18 mouse cellular contexts compared by ENCODE assay signal in the genomic region with DNA sequence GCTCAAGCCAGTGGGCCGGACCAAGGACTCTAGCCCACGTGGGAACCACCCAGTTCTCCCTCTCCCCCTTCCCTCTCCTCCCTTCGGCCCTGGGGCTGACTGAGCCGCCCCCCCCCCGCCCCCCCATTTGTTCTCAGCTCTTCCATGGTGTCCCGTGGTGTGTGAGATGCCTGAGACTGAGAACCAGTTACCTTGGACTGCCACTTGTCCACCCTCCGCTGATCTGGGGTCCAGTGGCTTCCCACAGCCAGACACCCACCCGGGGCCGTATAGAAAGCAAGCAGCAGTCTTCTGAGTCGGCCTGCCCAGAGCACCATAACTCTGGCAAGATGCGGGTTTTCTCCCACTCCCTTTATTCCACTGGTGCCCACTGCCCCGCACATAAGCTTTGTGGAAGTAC.
DNase-seq lines count a peak whose midpoint lies in the region; ATAC-seq lines count a peak whose summit lies in the region.
"Had no signal": no experiment of that assay in that cellular context is flagged by ENCODE, and none has a peak within 500 bp of the region (broad histone marks: within the 10 kb centered on the region; RNA-seq: fewer than 3 reads in every experiment).

No protein-coding gene starts in this region.

- no peaks in the 10 kb centered on the region for H3K36me3 ChIP-seq in forebrain, embryonic 10.5 days (replicated peaks)
- no peaks in the 10 kb centered on the region for H3K36me3 ChIP-seq in forebrain, embryonic 12.5 days (replicated peaks)
- H3K36me3 ChIP-seq in kidney, embryonic 15.5 days: no peaks in the 10 kb centered on the region
- no peaks in the 10 kb centered on the region for H3K36me3 ChIP-seq in forebrain, embryonic 16.5 days (ENCODE audit: control insufficient read depth, insufficient read depth)
- H3K36me3 ChIP-seq: G1E; heart, embryonic 15.5 days had no signal

- H3K9me3 ChIP-seq in forebrain, embryonic 10.5 days: no peaks in the 10 kb centered on the region
- no peaks in the 10 kb centered on the region for H3K9me3 ChIP-seq in forebrain, embryonic 12.5 days
- H3K9me3 ChIP-seq in kidney, embryonic 15.5 days (replicated peaks): no peaks in the 10 kb centered on the region
- no peaks in the 10 kb centered on the region for H3K9me3 ChIP-seq in forebrain, embryonic 16.5 days (ENCODE audit: control insufficient read depth, low read length)
- H3K9me3 ChIP-seq: G1E; heart, embryonic 15.5 days had no signal

- ATAC-seq in forebrain, embryonic 12.5 days (ENCODE audit: low FRiP score): no peak
- no peak for ATAC-seq in kidney, embryonic 15.5 days (replicated peaks; ENCODE audit: low FRiP score)
- 0 out of 2 replicates have a peak, but pooled peaks have one; percentile 20 for ATAC-seq in forebrain, embryonic 16.5 days
- no peak for ATAC-seq in granulocyte monocyte progenitor cell, adult 5-6 weeks (replicated peaks; ENCODE audit: poor library complexity, severe bottlenecking)
- ATAC-seq: CD4-positive, CD25-positive, alpha-beta regulatory T cell, adult 4 months had no signal

- 0 out of 2 replicates have a peak overlapping the region, but pooled peaks have one; percentile 51 for H3K27ac ChIP-seq in forebrain, embryonic 10.5 days
- no peak overlapping the region for H3K27ac ChIP-seq in forebrain, embryonic 12.5 days
- H3K27ac ChIP-seq in kidney, embryonic 15.5 days: no peak overlapping the region
- H3K27ac ChIP-seq in forebrain, embryonic 16.5 days (ENCODE audit: low read length): no peak overlapping the region
- H3K27ac ChIP-seq: heart, embryonic 15.5 days had no signal

- peaks cover 19% of the 10 kb centered on the region for H3K4me1 ChIP-seq in forebrain, embryonic 10.5 days
- H3K4me1 ChIP-seq in forebrain, embryonic 12.5 days: peaks cover 9% of the 10 kb centered on the region; the same call in 1 of the 2 replicates
- H3K4me1 ChIP-seq in kidney, embryonic 15.5 days: peaks cover 3% of the 10 kb centered on the region; the same call in 1 of the 2 replicates
- no peaks in the 10 kb centered on the region; the same call in 1 of the 2 replicates for H3K4me1 ChIP-seq in forebrain, embryonic 16.5 days (replicated peaks; ENCODE audit: control insufficient read depth, insufficient read depth, low read length)
- H3K4me1 ChIP-seq: heart, embryonic 15.5 days had no signal

- DNase-seq in forebrain, embryonic 10.5 days (ENCODE audit: extremely low spot score, low spot score): no peak
- no peak for DNase-seq in kidney, adult 18-20 months
- peak; percentile 11 for DNase-seq in Muller cell, postnatal 12 days (ENCODE audit: inconsistent ontology term)
- no peak for DNase-seq in cerebellum, postnatal 36 days
- DNase-seq: cerebellum, adult 9-10 months; heart, adult 11 months; kidney, adult 9 months; layer of hippocampus, adult 9-11 months; liver; lung, adult 18-20 months; thymus, postnatal 4 days had no signal

- no peaks in the 10 kb centered on the region for H3K27me3 ChIP-seq in forebrain, embryonic 10.5 days (ENCODE audit: poor library complexity, severe bottlenecking)
- H3K27me3 ChIP-seq in forebrain, embryonic 12.5 days: no peaks in the 10 kb centered on the region
- H3K27me3 ChIP-seq in kidney, embryonic 15.5 days: no peaks in the 10 kb centered on the region
- H3K27me3 ChIP-seq in forebrain, embryonic 16.5 days (replicated peaks; ENCODE audit: control insufficient read depth, insufficient read depth, low read length): no peaks in the 10 kb centered on the region
- H3K27me3 ChIP-seq: heart, embryonic 15.5 days had no signal

- no peak overlapping the region for H3K4me3 ChIP-seq in forebrain, embryonic 10.5 days
- no peak overlapping the region for H3K4me3 ChIP-seq in forebrain, embryonic 12.5 days (replicated peaks)
- no peak overlapping the region for H3K4me3 ChIP-seq in kidney, embryonic 15.5 days (replicated peaks)
- no peak overlapping the region for H3K4me3 ChIP-seq in forebrain, embryonic 16.5 days (replicated peaks; ENCODE audit: low read length)
- H3K4me3 ChIP-seq: heart, embryonic 15.5 days had no signal

- H3K9ac ChIP-seq in forebrain, embryonic 12.5 days: no peak overlapping the region
- no peak overlapping the region for H3K9ac ChIP-seq in kidney, embryonic 15.5 days
- no peak overlapping the region for H3K9ac ChIP-seq in forebrain, embryonic 16.5 days (replicated peaks; ENCODE audit: low read depth, low read length)
- H3K9ac ChIP-seq: heart, embryonic 15.5 days had no signal

- no peak overlapping the region for H3K4me2 ChIP-seq in forebrain, embryonic 12.5 days
- peak overlapping the region; percentile 16; the same call in 1 of the 2 replicates for H3K4me2 ChIP-seq in kidney, embryonic 15.5 days
- no peak overlapping the region for H3K4me2 ChIP-seq in forebrain, embryonic 16.5 days (ENCODE audit: low read length)
- H3K4me2 ChIP-seq: heart, embryonic 15.5 days had no signal

- WGBS in forebrain, embryonic 10.5 days: 74% methylated on average over 11 of the region's 12 CpGs
- 69% methylated on average over 11 of the region's 12 CpGs for WGBS in forebrain, embryonic 12.5 days
- 57% methylated on average over 12 of the region's 12 CpGs for WGBS in kidney, embryonic 15.5 days
- 63% methylated on average over 10 of the region's 12 CpGs for WGBS in forebrain, embryonic 16.5 days
